Mouse (Mus musculus): ENCODE measurements around the gene Lsamp. TPM values are rescaled to one million over a fixed set of nuclear protein-coding genes. Genes with fewer than 3 reads are reported as not detected.
A peak's percentile ranks its signal among the peaks of the same experiment; 100 is the strongest.

Lsamp gene
- polyA plus RNA-seq, 1 experiment from 2014 or later: 21.5 TPM

DNA sequence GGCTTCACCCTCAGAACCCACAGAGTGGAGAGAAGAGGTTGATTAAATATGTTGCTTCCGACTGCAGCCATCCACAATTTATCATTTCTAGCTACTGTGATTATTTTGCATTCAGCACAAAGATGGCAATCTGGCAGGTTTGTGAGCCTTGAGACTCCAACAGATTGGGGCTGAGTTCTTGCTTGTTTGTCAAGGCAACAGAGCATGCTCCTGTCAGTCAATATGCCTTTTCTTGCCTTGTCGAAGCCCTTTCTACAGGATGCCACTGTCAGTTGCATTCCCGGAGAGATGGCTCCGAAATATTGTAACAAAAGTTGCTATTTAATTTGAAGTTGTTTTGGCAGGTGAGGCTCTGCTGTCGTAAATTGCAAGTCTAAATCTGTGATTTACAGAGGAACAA, 643.0 kb downstream of the Lsamp start:
- H3K4me2 ChIP-seq (ENCODE audit: low read depth, low read length, severe bottlenecking): no peak overlapping the region
- 90% methylated on average over 5 of the region's 5 CpGs for WGBS
- no peak for DNase-seq (ENCODE audit: low spot score)

DNA sequence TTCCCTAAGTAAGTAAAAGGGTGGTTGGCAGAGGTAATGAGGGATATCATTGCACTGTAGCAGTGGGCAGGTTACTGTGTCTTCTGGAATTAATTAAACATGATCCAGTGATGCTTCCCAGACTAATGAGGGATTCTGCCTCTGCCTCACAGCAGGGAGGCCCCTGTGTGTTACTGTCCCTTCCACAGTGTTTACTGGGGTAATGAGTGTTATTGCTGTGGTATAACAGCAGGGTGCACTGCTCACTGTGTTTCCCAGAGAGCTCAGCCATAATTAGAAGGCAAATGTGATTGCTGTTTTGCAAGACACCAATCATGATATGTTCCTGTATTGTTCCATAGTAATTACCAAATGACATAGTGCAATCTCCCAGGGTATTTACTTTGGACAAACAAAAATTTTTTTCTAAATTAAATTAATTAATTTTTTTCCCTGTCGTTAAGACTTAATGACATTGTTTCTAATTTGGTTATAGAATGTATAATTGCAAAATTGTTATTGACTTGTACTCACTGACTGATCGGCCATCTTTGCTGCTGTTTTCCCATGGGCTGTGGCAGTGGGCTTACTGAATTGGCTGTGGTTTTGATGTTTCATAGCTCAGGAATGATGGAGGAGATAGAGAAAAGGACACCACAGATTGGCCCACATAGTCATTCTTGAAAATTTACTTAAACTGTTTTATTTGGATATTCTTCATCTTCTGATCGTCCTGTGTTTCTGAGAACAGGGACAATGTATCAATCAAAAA, 655.6 kb downstream of the Lsamp start:
- Histone ChIP-seq H3K9ac (ENCODE audit: low read length) (no peak overlapping the region), H3K27ac (ENCODE audit: low read depth, low read length) (no peak overlapping the region), H3K27me3 (ENCODE audit: control insufficient read depth, insufficient read depth, low read length) (peaks cover 2% of the 10 kb centered on the region; the same call in 1 of the 2 replicates), H3K36me3 (ENCODE audit: control insufficient read depth, insufficient read depth, low read length) (no peaks in the 10 kb centered on the region), H3K4me1 (replicated peaks; ENCODE audit: control insufficient read depth, insufficient read depth, low read length) (no peaks in the 10 kb centered on the region), H3K4me3 (ENCODE audit: low read depth, low read length) (no peak overlapping the region), H3K9me3 (ENCODE audit: control insufficient read depth, low read length) (no peaks in the 10 kb centered on the region), H3K4me2 (ENCODE audit: low read depth, low read length, severe bottlenecking) (no peak overlapping the region)
- WGBS: 69% methylated on average over 3 of the region's 3 CpGs
- ATAC-seq (replicated peaks; ENCODE audit: low FRiP score): peak; percentile 95
- peak; percentile 77 for DNase-seq (ENCODE audit: low spot score)

More for the DNA sequence above, 643.0 kb downstream of the Lsamp start:
- no peak overlapping the region for H3K27ac ChIP-seq (ENCODE audit: low read depth, low read length)
- H3K9me3 ChIP-seq (ENCODE audit: control insufficient read depth, low read length): no peaks in the 10 kb centered on the region
- no peak overlapping the region for H3K9ac ChIP-seq (ENCODE audit: low read length)
- no peak overlapping the region for H3K4me3 ChIP-seq (ENCODE audit: low read depth, low read length)
- ATAC-seq (replicated peaks; ENCODE audit: low FRiP score): no peak
- no peaks in the 10 kb centered on the region for H3K27me3 ChIP-seq (ENCODE audit: control insufficient read depth, insufficient read depth, low read length)
- H3K36me3 ChIP-seq (ENCODE audit: control insufficient read depth, insufficient read depth, low read length): no peaks in the 10 kb centered on the region
- no peaks in the 10 kb centered on the region for H3K4me1 ChIP-seq (replicated peaks; ENCODE audit: control insufficient read depth, insufficient read depth, low read length)

DNA sequence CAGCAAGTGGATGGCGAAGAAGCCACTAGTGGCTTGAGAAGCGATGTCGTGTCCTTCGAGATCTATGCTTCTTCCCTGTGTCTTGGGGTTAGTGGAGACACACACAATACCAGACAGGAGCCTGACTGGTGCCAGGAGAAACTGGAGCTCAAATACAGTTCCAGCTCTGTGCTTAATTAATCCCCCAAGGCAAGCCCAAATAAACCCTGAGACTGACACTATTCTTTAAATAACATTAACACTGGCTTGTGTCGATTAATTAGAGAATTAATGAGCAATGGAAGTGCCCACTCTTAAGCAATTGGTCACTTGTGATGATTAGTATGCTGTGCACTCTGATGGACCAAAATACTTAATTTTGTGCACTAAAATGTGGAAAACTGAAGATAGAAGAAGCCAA, 668.6 kb downstream of the Lsamp start:
- no peak overlapping the region for H3K27ac ChIP-seq (ENCODE audit: low read depth, low read length)
- H3K9ac ChIP-seq (ENCODE audit: low read length): no peak overlapping the region
- H3K36me3 ChIP-seq (ENCODE audit: control insufficient read depth, insufficient read depth, low read length): no peaks in the 10 kb centered on the region
- 76% methylated on average over 5 of the region's 5 CpGs for WGBS
- ATAC-seq (replicated peaks; ENCODE audit: low FRiP score) (peak; percentile 67), DNase-seq (ENCODE audit: low spot score) (no peak)
- no peaks in the 10 kb centered on the region for H3K9me3 ChIP-seq (ENCODE audit: control insufficient read depth, low read length)
- H3K4me1 ChIP-seq (replicated peaks; ENCODE audit: control insufficient read depth, insufficient read depth, low read length): no peaks in the 10 kb centered on the region
- H3K4me3 ChIP-seq (ENCODE audit: low read depth, low read length): no peak overlapping the region
- no peaks in the 10 kb centered on the region for H3K27me3 ChIP-seq (ENCODE audit: control insufficient read depth, insufficient read depth, low read length)
- H3K4me2 ChIP-seq (ENCODE audit: low read depth, low read length, severe bottlenecking): no peak overlapping the region

DNA sequence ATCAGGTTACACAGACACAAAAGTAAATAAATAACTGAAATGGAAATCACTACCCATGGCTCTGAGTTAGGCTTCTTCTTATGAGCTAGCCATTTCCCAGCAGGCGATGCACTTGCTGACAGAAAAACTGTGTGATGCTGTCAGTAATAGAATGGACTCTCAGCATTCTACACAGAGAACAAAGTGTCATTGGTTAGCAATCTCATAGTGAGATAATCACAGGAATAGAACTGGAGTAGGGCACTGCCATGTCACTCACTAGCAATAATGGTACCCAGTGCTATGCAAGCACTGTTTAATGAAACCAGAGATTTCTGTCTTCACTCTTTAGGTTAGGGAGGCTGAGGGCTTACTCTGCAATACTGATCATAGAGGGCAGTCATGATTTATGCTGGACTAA, 669.3 kb downstream of the Lsamp start:
- no peak overlapping the region for H3K9ac ChIP-seq (ENCODE audit: low read length)
- DNase-seq (ENCODE audit: low spot score) (no peak), ATAC-seq (replicated peaks; ENCODE audit: low FRiP score) (no peak; the same call in 1 of the 2 replicates)
- no peaks in the 10 kb centered on the region for H3K27me3 ChIP-seq (ENCODE audit: control insufficient read depth, insufficient read depth, low read length)
- 76% methylated on average over 1 of the region's 1 CpGs for WGBS
- no peak overlapping the region for H3K27ac ChIP-seq (ENCODE audit: low read depth, low read length)
- H3K4me1 ChIP-seq (replicated peaks; ENCODE audit: control insufficient read depth, insufficient read depth, low read length): no peaks in the 10 kb centered on the region
- no peak overlapping the region for H3K4me2 ChIP-seq (ENCODE audit: low read depth, low read length, severe bottlenecking)
- H3K4me3 ChIP-seq (ENCODE audit: low read depth, low read length): no peak overlapping the region
- H3K9me3 ChIP-seq (ENCODE audit: control insufficient read depth, low read length): no peaks in the 10 kb centered on the region
- no peaks in the 10 kb centered on the region for H3K36me3 ChIP-seq (ENCODE audit: control insufficient read depth, insufficient read depth, low read length)

- no peak for ATAC-seq (replicated peaks; ENCODE audit: low FRiP score)
- H3K4me2 ChIP-seq (ENCODE audit: low read depth, low read length, severe bottlenecking): no peak overlapping the region
- WGBS: 83% methylated on average over 5 of the region's 5 CpGs
Measured at GRCm38 (mm10) chr16:40656347-40656746, 672.2 kb downstream of the Lsamp start.

DNA sequence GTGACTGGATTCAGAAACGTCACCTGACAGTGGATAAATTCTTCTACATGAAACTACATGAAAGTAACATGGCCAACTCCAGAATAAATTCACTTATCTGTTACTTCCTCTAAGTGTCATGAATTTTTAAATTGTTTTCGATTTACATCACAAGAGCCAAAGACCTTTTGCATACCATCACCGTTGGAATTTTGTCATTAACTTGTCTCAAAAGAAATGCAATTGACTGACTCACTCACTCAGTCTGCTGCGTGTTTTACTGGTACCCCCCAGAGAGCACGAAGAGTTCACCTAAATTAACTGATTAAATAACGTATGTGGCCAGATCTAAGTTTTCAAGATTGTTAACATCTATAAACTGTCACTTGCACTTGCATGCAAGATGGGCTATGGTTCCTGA, 672.7 kb downstream of the Lsamp start:
- DNase-seq (ENCODE audit: low spot score) (no peak), ATAC-seq (replicated peaks; ENCODE audit: low FRiP score) (no peak)
- Histone ChIP-seq H3K4me3 (ENCODE audit: low read depth, low read length) (no peak overlapping the region), H3K4me1 (replicated peaks; ENCODE audit: control insufficient read depth, insufficient read depth, low read length) (no peaks in the 10 kb centered on the region), H3K27ac (ENCODE audit: low read depth, low read length) (no peak overlapping the region), H3K27me3 (ENCODE audit: control insufficient read depth, insufficient read depth, low read length) (no peaks in the 10 kb centered on the region), H3K4me2 (ENCODE audit: low read depth, low read length, severe bottlenecking) (no peak overlapping the region), H3K9me3 (ENCODE audit: control insufficient read depth, low read length) (no peaks in the 10 kb centered on the region), H3K9ac (ENCODE audit: low read length) (no peak overlapping the region), H3K36me3 (ENCODE audit: control insufficient read depth, insufficient read depth, low read length) (no peaks in the 10 kb centered on the region)
- 61% methylated on average over 6 of the region's 6 CpGs for WGBS

More at GRCm38 (mm10) chr16:40656347-40656746, 672.2 kb downstream of the Lsamp start:
- H3K36me3 ChIP-seq (ENCODE audit: control insufficient read depth, insufficient read depth, low read length): no peaks in the 10 kb centered on the region
- no peak overlapping the region for H3K9ac ChIP-seq (ENCODE audit: low read length)
- no peak overlapping the region for H3K27ac ChIP-seq (ENCODE audit: low read depth, low read length)
- H3K9me3 ChIP-seq (ENCODE audit: control insufficient read depth, low read length): no peaks in the 10 kb centered on the region
- no peaks in the 10 kb centered on the region for H3K4me1 ChIP-seq (replicated peaks; ENCODE audit: control insufficient read depth, insufficient read depth, low read length)
- no peak overlapping the region for H3K4me3 ChIP-seq (ENCODE audit: low read depth, low read length)
- H3K27me3 ChIP-seq (ENCODE audit: control insufficient read depth, insufficient read depth, low read length): no peaks in the 10 kb centered on the region
- DNase-seq (ENCODE audit: low spot score): no peak

DNA sequence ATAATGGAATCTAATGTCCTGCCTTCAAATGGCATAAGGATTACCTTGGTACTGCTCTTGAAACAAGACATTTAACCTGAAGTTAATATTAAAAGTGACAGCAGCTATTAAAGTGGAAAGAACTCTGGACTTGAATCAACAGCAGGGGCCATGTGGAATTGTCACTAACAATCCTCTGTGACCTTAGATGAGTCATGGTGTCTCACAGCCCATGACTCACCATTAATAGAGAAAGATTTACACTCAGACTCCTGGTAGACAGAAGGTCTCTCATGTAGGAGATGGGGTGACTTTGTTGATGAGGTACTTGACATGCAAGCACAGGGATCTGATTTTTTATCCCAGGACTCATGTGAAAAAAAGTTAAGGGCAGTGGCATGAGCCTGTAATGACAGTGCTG, 701.4 kb downstream of the Lsamp start:
- Histone ChIP-seq H3K4me2 (ENCODE audit: low read depth, low read length, severe bottlenecking) (no peak overlapping the region), H3K36me3 (ENCODE audit: control insufficient read depth, insufficient read depth, low read length) (no peaks in the 10 kb centered on the region), H3K4me3 (ENCODE audit: low read depth, low read length) (no peak overlapping the region), H3K27me3 (ENCODE audit: control insufficient read depth, insufficient read depth, low read length) (no peaks in the 10 kb centered on the region), H3K27ac (ENCODE audit: low read depth, low read length) (no peak overlapping the region), H3K4me1 (replicated peaks; ENCODE audit: control insufficient read depth, insufficient read depth, low read length) (no peaks in the 10 kb centered on the region), H3K9ac (ENCODE audit: low read length) (no peak overlapping the region), H3K9me3 (ENCODE audit: control insufficient read depth, low read length) (no peaks in the 10 kb centered on the region)
- ATAC-seq (replicated peaks; ENCODE audit: low FRiP score) (no peak), DNase-seq (ENCODE audit: low spot score) (no peak)

GRCm38 (mm10) chr16:40692292-40692691, 708.1 kb downstream of the Lsamp start:
- no peak for ATAC-seq (replicated peaks; ENCODE audit: low FRiP score)
- 33% methylated on average over 2 of the region's 2 CpGs for WGBS

DNA sequence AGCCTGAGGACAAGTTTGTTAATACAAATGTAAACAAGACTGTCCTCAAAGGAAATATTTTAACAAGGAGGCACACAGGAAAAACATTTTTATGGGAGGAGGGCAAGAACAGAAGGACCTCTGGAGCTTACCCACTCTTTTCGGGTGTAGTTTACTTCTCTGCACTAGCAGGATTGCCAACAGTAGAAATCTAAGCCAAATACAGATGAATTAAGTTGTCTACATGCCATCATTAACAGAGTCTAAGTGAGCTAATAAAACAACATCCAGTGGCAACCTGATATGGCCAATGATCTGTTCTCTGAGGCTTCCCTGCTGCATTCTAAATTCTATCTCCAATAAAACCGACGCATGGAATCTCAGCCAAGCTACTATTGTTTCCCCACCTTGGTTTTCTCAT, 713.1 kb downstream of the Lsamp start:
- DNase-seq (ENCODE audit: low spot score) (no peak), ATAC-seq (replicated peaks; ENCODE audit: low FRiP score) (no peak)
- H3K4me1 ChIP-seq (replicated peaks; ENCODE audit: control insufficient read depth, insufficient read depth, low read length): no peaks in the 10 kb centered on the region
- H3K27me3 ChIP-seq (ENCODE audit: control insufficient read depth, insufficient read depth, low read length): no peaks in the 10 kb centered on the region
- no peak overlapping the region for H3K4me2 ChIP-seq (ENCODE audit: low read depth, low read length, severe bottlenecking)
- H3K36me3 ChIP-seq (ENCODE audit: control insufficient read depth, insufficient read depth, low read length): no peaks in the 10 kb centered on the region
- no peak overlapping the region for H3K4me3 ChIP-seq (ENCODE audit: low read depth, low read length)
- H3K9ac ChIP-seq (ENCODE audit: low read length): no peak overlapping the region
- H3K9me3 ChIP-seq (ENCODE audit: control insufficient read depth, low read length): no peaks in the 10 kb centered on the region
- H3K27ac ChIP-seq (ENCODE audit: low read depth, low read length): no peak overlapping the region
- WGBS: 97% methylated on average over 3 of the region's 3 CpGs

More at GRCm38 (mm10) chr16:40692292-40692691, 708.1 kb downstream of the Lsamp start:
- Histone ChIP-seq H3K36me3 (ENCODE audit: control insufficient read depth, insufficient read depth, low read length) (no peaks in the 10 kb centered on the region), H3K9me3 (ENCODE audit: control insufficient read depth, low read length) (no peaks in the 10 kb centered on the region), H3K27ac (ENCODE audit: low read depth, low read length) (no peak overlapping the region), H3K4me2 (ENCODE audit: low read depth, low read length, severe bottlenecking) (no peak overlapping the region), H3K27me3 (ENCODE audit: control insufficient read depth, insufficient read depth, low read length) (no peaks in the 10 kb centered on the region), H3K4me3 (ENCODE audit: low read depth, low read length) (no peak overlapping the region), H3K4me1 (replicated peaks; ENCODE audit: control insufficient read depth, insufficient read depth, low read length) (no peaks in the 10 kb centered on the region), H3K9ac (ENCODE audit: low read length) (no peak overlapping the region)
- DNase-seq (ENCODE audit: low spot score): no peak

All from forebrain, embryonic 11.5 days (tissue).